ENCODE assay signal across 26 mouse cellular contexts in the genomic region with DNA sequence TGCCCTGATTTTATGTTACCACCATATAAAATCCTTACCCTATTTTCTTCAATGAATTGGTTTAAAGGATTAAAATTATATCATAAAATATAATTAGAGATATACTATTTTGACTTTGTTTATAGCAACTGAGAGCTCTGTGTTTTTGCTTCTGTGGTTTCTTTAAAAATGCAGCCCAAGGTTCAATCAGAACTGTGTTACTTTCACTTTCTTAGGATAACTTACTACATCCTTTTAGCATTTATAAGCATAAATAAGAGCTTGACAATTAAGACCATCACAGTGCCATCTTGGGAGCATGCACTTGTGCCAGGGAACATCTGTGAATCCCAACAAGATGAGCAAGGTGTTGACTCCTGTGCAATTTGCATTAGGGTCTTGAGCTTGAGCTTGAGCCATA.
DNase-seq lines count a peak whose midpoint lies in the region; ATAC-seq lines count a peak whose summit lies in the region.
"Had no signal": no experiment of that assay in that cellular context is flagged by ENCODE, and none has a peak within 500 bp of the region (broad histone marks: within the 10 kb centered on the region; RNA-seq: fewer than 3 reads in every experiment).

No protein-coding gene starts in this region.

- ATAC-seq in activated CD4-positive, CD25-positive, alpha-beta regulatory T cell, adult 4 months = peak; percentile 77
- ATAC-seq in inflammation-experienced regulatory T-cells, adult 6 months = peak; percentile 84
- ATAC-seq in erythroblast, adult 5-6 weeks (replicated peaks; ENCODE audit: low FRiP score, poor library complexity, severe bottlenecking) = no peak
- no peak for ATAC-seq in heart, embryonic 11.5 days (replicated peaks; ENCODE audit: insufficient number of reproducible peaks, low FRiP score, low TSS enrichment)
- ATAC-seq: forebrain, embryonic 14.5 days; forebrain, embryonic 16.5 days; Patski had no signal

- no peaks in the 10 kb centered on the region for H3K36me3 ChIP-seq in heart, embryonic 11.5 days (ENCODE audit: control insufficient read depth, insufficient read depth, low read length)
- H3K36me3 ChIP-seq: embryonic facial prominence, embryonic 10.5 days; embryonic facial prominence, embryonic 12.5 days; forebrain, embryonic 10.5 days; forebrain, embryonic 12.5 days; G1E had no signal

- H3K9ac ChIP-seq in heart, embryonic 11.5 days (ENCODE audit: low read depth, low read length) = no peak overlapping the region
- H3K9ac ChIP-seq: embryonic facial prominence, embryonic 12.5 days; forebrain, embryonic 12.5 days had no signal

- H3K9me3 ChIP-seq in heart, embryonic 11.5 days (replicated peaks; ENCODE audit: control insufficient read depth, low read length) = no peaks in the 10 kb centered on the region
- H3K9me3 ChIP-seq: embryonic facial prominence, embryonic 10.5 days; embryonic facial prominence, embryonic 12.5 days; forebrain, embryonic 10.5 days; forebrain, embryonic 12.5 days; G1E had no signal

- no peak overlapping the region for H3K4me2 ChIP-seq in heart, embryonic 11.5 days
- H3K4me2 ChIP-seq: embryonic facial prominence, embryonic 12.5 days; forebrain, embryonic 12.5 days had no signal

- no peaks in the 10 kb centered on the region for H3K4me1 ChIP-seq in heart, embryonic 11.5 days (ENCODE audit: control insufficient read depth, insufficient read depth, low read length)
- H3K4me1 ChIP-seq: embryonic facial prominence, embryonic 10.5 days; embryonic facial prominence, embryonic 12.5 days; forebrain, embryonic 10.5 days; forebrain, embryonic 12.5 days had no signal

- H3K4me3 ChIP-seq in heart, embryonic 11.5 days (ENCODE audit: low read depth, low read length) = no peak overlapping the region
- H3K4me3 ChIP-seq: embryonic facial prominence, embryonic 10.5 days; embryonic facial prominence, embryonic 12.5 days; erythroblast, embryonic 14.5 days; forebrain, embryonic 10.5 days; forebrain, embryonic 12.5 days had no signal

- no peaks in the 10 kb centered on the region for H3K27me3 ChIP-seq in heart, embryonic 11.5 days (ENCODE audit: control insufficient read depth, insufficient read depth, low read length)
- H3K27me3 ChIP-seq: CH12.LX; embryonic facial prominence, embryonic 12.5 days; forebrain, embryonic 12.5 days had no signal

- peak; percentile 6 for DNase-seq in CD4-positive helper T cell, adult 2 months (ENCODE audit: low read depth, low spot score)
- DNase-seq in CD4-positive, CD25-positive, alpha-beta regulatory T cell, adult 2 months (ENCODE audit: low read depth, low spot score) = peak; percentile 24
- no peak for DNase-seq in cerebellum, adult 18-20 months
- no peak for DNase-seq in frontal cortex, postnatal 25 days (ENCODE audit: low spot score in 2 of 2)
- DNase-seq: adrenal gland, adult 2 months; adrenal gland, postnatal 10 days; adrenal gland, postnatal 25 days; cerebellum, adult 11 months; cerebellum, adult 2 months; cerebellum, adult 9-10 months; cerebellum, postnatal 10 days; cerebellum, postnatal 25 days had no signal

- no peak overlapping the region for H3K27ac ChIP-seq in heart, embryonic 11.5 days (ENCODE audit: low read depth, low read length)
- H3K27ac ChIP-seq: embryonic facial prominence, embryonic 10.5 days; embryonic facial prominence, embryonic 12.5 days; forebrain, embryonic 10.5 days; forebrain, embryonic 12.5 days had no signal

Comparison
In these comparisons a context has a peak if more than half of its experiments do, and no peak if none do; other contexts are left out.
1. DNase-seq: peak in CD4-positive helper T cell, adult 2 months (single experiment) and CD4-positive, CD25-positive, alpha-beta regulatory T cell, adult 2 months (single experiment); none in cerebellum, adult 18-20 months (0 of 2) and frontal cortex, postnatal 25 days (0 of 2).
2. ATAC-seq: peak in activated CD4-positive, CD25-positive, alpha-beta regulatory T cell, adult 4 months (single experiment) and inflammation-experienced regulatory T-cells, adult 6 months (single experiment); none in erythroblast, adult 5-6 weeks (single experiment) and heart, embryonic 11.5 days (single experiment).